In the genomic region with DNA sequence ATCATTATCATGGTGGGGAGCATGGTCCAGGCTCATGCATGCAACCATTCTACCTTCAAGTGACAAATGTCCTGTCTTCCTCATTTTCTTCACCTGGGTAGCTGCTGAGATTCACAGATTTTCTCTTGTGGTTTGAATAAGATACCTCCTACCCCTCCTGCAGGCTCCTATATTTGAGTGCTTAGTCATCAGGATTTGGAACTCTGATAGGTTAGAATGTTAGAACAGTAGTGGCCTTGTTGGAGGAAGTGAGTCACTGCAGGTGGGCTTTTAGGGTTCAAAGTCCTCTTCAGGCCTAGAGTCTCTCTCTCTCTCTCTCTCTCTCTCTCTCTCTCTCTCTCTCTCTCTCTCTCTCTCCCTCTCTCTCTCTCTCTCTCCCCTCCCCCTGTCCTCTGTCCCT, we compare ENCODE assay signal across 19 mouse cellular contexts.
"Had no signal": no experiment of that assay in that cellular context is flagged by ENCODE, and none has a peak within 500 bp of the region (broad histone marks: within the 10 kb centered on the region; RNA-seq: fewer than 3 reads in every experiment).

No protein-coding gene starts in this region.

- H3K36me3 ChIP-seq: liver, embryonic 13.5 days; midbrain, embryonic 12.5 days; midbrain, embryonic 15.5 days; neural tube, embryonic 13.5 days; stomach, embryonic 15.5 days had no signal

- H3K27me3 ChIP-seq: liver, embryonic 13.5 days; stomach, embryonic 15.5 days had no signal

- H3K27ac ChIP-seq: kidney, postnatal 0 days; layer of hippocampus, adult 2 months; left cerebral cortex, adult 2 months; liver, embryonic 13.5 days; midbrain, embryonic 12.5 days; midbrain, embryonic 15.5 days; neural tube, embryonic 13.5 days; stomach, embryonic 15.5 days had no signal

- DNase-seq: layer of hippocampus, adult 9-11 months; layer of hippocampus, postnatal 36 days; liver, embryonic 13.5 days; lung, adult 2 months; lung, postnatal 14 days; lung, postnatal 4 days; retina, postnatal 1 day; right cerebral cortex, postnatal 25 days; spleen, adult 18-20 months; thymus, adult 18-20 months; thymus, postnatal 36 days had no signal

- H3K9ac ChIP-seq: liver, embryonic 13.5 days; midbrain, embryonic 12.5 days; midbrain, embryonic 15.5 days; neural tube, embryonic 13.5 days; stomach, embryonic 15.5 days had no signal

- H3K9me3 ChIP-seq: liver, embryonic 13.5 days; midbrain, embryonic 12.5 days; midbrain, embryonic 15.5 days; neural tube, embryonic 13.5 days; stomach, embryonic 15.5 days had no signal

- H3K4me3 ChIP-seq: layer of hippocampus, adult 2 months; left cerebral cortex, adult 2 months; liver, embryonic 13.5 days; midbrain, embryonic 12.5 days; midbrain, embryonic 15.5 days; myocyte; neural tube, embryonic 13.5 days; stomach, embryonic 15.5 days had no signal
